Mouse (Mus musculus) kidney, adult 9 months (tissue): Measurements from ENCODE around the gene Rbfox1.

Experiments
- DNase-seq: peaks from one replicate; pipeline ENCODE4 v3.0.0; 2022

The Rbfox1 gene

DNA sequence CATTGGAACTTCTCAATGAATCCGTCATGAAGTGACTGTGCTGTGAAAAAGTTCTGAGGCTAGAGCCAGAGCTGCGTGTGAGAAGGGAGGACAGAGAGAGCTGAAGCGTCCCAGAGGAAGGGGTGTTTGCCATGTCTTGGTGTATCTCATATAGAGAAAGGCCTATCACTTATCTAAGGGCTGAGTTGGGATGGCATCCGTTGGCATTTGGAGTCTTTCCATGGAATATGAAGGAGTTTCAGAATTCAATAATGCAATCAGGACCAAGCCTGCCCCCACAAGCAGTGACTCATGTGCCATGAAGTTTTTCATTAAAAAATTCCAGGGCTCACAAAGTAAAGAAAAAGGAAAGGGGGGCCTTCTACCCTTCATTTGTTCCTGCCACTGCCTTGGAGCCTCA, 112.0 kb downstream of the Rbfox1 start:
- DNase-seq, result no peak

DNA sequence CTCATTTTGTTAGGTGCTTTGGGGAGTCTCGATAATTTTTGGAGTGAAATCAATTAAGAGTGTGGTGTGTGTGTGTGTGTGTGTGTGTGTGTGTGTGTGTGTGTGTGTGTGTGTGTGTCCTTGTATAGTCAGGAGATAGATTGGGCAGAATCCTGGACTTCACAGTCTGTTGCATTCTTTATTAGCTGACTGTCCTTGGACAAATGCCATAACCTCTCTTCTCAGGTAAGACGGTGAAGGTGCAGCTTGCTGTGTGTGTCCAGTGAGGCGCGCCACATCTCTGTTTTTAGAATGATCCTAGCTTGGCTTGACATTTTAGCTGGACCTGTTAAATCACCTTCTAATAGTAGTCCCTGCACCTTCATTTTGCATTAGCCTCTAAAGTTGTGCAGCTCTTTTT, 112.5 kb downstream of the Rbfox1 start:
- peak; percentile 85 for DNase-seq

DNA sequence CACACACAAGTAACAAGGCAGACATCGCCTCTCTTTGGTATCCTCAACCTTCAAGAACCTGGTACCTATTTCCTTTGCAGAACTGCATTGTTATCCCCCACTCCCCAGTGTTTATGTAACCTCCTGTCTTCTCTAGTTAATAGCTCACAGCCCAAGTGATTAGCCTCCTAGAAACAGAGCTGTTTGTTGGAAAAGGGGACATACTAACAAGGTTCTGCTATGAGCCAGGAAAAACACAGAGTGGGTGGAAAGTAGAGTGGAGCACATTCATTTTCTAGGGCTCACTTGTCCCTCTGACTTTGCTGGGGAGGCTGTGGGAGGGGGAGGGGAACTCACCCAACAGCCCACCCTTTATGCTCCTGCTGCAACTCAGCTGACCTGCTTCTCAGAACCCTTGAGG, 114.9 kb downstream of the Rbfox1 start:
- DNase-seq, result peak; percentile 82

DNA sequence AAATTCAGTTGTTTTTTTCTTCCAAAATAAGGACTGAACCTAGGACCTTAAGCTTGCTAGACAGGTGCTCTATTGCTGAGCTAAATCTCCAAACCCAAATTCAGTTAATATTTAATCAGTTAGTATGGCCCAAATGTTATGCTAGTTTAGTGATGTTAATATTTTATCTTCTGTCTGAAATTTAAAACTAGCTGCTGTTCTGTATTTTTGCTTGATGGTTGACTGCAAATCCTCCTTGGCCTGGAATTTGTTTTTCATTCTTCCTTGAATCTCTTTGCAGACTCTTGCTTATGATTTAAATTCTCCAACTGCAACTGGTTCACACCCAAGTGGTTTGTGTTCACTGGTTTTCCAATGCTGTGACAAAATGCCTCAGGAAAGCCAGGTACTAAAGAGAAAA, 121.8 kb downstream of the Rbfox1 start:
- peak; percentile 72 for DNase-seq

DNA sequence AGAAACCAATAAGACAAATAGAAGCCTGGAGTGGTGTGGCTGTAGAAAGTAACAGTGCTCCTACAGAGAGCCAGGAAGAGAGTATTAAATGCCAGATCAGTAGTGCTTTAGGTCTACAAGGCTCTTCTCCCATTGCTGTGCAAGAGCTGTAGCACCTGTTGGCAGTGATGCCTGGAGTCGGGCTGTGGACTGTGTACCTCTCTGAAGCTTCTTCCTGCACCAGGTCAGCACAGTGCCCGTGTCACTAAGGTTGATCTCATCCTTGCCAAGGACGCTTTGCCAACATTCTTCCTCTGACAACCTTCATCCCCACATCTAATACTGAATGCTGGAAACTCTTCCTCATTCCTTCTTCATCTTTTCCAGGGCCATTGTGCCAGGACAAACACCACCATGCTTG, 127.7 kb downstream of the Rbfox1 start:
- DNase-seq, result peak; percentile 65

DNA sequence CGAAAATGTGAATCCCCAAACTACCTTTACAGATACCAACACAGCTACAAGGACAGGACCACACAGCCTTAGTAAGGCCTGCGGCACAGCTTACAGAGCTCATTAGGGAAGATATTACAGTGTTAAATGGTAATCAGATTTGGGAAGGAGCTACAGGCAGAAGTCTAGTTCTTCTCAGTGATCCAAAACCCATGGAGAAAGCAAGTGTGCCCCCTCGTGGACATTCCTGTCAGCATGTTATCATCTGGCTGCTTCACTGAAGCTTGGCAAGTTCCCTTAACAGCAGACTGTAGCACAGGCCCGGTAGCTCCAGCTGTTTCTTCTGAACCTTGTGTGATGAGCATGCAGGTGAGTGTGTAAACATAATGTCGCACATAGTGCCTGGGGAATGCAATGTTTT, 133.5 kb downstream of the Rbfox1 start:
- DNase-seq, result peak; percentile 92

DNA sequence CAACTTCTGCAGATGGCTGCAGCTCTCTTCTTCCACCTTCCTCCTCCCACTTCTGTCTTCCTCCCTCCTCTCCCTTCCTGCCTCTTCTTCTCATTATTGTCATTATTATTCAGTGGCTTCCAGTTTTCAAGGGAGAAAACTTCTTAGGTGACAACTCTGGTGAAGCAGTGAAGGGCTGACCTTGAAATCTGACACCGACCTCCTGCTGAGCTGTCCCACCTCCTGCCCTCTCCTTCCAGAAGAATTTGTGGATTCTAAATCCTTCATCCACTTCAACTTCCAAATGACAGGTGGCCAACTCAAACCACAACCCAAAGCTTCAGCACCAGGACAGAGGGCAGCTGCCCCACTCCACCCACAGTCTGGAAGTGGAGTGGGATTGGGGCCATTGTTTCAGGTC, 134.2 kb downstream of the Rbfox1 start:
- no peak for DNase-seq

DNA sequence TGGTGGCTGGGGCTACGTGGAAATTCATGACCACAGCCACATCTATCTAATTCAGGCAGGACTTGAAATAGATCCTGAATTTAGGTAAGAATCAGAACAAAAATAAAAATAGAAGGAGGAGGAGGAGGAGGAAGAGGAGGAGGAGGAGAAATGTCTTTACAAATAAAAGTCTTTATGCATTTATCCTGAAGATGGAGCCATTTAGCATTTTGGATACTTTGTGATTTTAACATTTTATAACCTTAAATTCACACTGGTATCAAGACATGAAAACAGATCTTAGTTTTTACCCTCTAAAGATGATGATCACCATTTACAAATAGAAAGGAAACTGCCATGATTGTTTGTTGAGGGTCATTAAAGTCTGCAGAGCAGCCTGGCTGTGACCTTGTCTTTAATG, 146.1 kb downstream of the Rbfox1 start:
- no peak for DNase-seq

DNA sequence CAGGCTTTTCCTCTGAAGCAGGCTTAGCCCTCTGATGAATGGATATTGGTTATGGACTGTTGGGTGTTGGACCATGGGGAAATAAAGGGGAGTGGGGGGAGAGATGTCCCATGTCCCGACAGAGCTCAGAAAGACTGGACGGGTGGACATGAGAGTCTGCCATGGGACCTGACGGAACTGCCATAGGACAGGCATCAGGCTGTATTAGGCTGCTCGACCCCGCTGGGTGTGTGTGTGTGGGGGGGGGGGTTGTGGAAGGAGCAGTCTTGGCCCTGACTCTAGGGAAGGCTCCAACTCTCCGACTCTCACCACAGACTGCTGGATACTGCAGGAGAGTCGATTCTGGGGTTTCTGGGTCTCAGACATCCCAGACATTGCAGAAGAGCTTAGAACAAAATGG, 147.4 kb downstream of the Rbfox1 start:
- no peak for DNase-seq

DNA sequence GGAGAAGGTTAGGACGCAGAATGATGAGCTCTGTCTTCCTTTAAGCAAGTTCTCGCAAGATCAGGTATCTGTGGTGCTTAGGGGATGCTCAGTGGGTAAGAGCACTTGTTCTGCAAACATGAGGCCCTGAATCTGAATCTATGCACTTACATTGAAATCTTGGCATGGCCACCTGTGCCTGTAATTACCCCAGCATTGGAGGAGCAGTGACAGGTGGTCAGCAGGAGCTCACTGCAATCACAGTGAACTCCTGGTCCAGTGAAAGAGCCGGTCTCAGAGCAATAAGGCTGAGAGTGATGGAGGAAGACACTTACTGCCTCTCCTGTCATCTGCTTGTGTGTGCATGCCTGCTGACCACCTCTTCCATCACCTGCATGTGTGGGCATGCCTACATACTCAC, 149.7 kb downstream of the Rbfox1 start:
- no peak for DNase-seq

DNA sequence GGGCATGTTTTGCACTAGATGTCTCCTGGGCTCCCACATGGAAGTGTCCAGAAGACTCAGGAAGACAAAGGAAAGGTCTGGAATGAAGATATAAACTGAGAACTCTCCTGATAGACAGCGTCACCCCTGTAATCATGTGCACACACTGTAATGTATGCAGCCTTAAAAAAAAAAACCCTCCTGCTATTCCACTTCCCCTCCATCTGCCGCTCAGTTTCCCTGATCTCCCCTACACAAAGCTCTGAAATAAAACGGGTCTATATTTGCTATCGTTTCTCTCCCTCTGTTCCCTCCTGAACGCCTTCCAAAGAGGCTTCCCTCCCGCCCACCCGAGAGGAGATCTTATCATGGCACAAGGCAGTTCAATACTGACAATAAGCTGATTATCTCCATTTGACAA, 151.9 kb downstream of the Rbfox1 start:
- no peak for DNase-seq

DNA sequence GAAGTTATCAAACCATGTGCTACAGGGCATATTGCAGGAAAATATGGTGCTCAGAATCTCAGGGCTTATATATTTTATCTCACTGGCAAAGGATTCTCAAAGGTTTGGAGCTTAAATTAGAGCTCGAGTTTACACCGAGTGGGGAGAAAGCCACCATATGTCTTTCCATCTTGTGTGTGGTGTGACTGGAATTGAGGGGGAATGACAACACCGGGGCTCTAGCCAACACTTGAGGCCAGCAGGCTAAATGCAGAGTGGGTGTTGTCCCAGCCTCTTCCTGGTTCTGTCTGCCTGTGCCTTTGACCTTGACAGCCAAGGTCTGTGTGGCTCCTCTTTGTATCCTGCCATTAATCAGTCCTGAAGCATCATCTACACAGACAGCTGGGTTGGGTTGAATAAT, 157.6 kb downstream of the Rbfox1 start:
- DNase-seq, result no peak

DNA sequence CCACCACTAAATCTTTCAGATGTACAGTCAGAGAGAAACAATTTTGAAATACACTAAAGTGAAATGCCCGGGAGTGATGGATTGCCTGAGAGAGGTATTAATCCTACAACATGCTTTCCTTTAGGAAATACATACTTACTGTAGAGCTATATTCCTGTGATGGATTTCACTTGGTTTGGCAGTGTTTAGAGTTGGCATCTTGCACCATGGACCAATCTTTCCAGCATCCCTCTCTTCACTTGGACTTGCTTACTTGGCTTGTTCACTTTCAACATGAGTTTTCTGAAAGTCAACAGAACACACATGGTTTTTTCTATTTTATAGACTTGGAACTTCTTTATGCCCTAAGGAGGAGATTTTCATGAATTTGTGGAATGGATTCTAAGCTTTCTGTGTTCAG, 163.4 kb downstream of the Rbfox1 start:
- DNase-seq, result no peak

DNA sequence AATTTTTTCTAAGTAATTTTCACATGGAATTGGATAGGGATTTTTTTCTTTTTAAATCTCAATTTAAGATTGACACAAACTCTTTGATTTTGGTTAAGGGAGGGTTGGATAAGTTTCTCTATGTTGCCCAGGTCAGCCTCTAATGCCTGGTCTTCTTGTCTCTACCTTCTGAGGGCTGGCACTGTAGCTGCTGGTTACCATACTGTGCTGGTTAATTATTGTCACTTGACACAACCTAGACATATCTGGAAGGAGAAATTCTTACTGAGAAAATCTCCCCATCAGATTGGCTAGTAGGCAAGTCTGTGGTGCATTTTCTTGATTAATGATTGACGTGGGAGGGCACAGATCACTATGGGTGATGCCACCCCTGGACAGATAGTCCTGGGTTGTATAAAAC, 177.3 kb downstream of the Rbfox1 start:
- DNase-seq, result peak; percentile 6

DNA sequence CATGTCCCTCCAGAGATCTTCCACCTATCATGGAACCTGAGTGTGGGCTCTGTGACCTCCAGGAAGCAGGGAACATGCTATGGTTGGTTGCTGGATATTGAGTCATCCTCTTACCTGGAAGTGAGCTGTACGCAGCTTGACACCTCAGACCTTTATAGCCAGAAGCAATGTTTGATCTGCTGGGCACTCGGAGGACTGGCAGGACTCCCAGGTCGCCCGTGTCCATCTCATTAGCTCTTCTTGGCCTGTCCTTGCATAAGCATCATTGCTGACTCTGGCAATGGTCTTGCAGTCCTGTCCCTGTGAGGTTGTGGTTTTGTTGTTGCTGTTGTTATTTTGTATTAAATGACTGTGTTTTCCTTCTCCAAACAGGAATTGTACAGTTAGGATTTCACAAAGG, 180.3 kb downstream of the Rbfox1 start:
- DNase-seq, result no peak

DNA sequence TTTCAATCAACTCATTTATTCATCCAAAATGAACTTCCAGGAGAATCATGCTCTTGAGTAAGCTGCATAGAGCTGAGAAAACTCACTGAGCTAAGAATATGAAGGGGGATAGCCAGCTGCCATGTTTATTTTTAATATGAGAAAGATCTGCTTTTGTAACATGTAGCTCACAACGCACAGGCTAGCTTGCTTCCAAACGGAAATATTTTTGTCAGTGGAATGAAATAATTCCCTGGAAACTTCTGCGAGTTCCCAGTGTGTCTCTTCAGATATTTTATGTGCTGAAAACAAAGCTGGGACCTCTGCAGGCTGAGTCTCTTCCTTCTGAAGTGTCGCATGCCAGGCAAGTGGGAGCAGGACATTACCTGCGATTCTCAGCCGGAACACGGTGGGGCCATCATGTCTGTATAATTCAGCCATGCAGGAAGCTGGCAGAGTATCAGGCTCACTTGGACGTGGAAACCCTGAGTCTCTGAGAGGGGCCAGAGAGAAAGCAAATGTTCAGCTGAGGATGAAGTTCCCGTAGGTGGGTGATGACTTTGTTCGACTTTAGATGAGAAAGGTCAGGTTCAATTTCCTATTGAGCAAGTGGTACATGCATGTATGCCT, 190.4 kb downstream of the Rbfox1 start:
- DNase-seq, result no peak

DNA sequence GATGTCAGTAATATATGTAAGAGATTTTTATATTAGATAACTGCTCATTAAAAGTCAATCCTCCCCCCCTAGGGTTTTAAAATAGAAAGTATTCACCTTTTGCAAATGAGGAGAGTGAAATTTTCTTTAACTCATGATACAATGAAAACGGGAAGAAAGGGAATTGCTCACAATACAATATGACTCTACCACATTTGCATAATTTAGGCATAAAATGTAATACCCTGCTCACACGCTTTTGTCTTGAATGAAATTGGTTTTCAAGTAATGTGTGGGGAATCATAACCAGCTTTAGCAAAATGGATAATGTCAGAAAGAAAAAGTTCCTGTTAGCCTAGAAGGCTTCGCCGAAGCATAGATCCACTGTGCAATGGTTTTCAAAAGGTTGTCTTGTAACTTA, 193.9 kb downstream of the Rbfox1 start:
- no peak for DNase-seq

DNA sequence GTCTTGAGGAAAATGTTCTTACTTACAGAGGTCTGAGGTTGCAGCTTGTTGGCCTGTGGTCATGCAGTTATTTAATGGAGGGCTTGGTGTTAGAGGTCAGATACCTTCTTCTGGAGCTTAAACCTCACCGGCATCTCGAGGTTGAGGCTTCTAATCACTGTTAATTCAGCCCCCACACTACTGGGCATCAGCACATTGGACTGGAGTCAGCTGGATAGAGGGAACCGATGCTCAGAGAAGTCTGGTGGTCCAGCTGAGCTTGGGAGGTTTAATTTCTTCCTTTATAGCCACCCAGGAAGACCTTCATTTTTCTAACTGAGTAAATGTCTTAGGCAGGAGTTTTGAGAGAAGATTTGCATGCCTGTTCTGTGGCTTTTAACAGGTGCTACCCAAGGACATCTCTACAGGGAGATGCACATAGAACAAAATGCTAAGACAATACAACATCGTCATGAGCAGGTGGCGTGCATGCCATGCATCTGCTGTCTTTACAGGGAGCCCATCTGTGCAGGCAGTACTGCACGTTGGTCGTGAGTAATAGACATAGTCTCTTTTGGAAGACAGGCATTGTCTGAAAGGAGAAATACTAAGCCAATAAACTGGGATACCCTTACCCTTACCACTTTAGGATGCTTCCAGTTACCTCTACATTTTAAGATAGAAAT, 199.7 kb downstream of the Rbfox1 start:
- no peak for DNase-seq

DNA sequence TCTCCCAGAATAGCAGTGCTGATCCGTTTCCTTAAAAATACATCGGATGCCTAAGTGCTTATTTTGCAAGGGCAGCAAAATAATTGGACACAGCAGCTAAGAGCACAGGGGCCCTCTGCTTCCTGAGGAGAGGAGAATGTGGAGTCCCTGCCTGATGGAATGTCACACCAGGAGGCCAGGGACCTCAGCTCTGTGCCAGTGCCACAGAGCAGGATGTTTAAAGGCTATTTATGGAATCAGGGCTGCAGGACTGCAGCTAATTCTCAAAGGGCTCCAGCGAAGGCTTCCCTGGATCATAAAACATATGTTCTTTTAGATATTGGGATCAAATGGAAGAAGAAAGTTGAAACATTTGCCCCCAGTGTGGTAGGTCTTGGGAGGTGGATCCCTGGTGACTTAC, 201.0 kb downstream of the Rbfox1 start:
- DNase-seq, result no peak

DNA sequence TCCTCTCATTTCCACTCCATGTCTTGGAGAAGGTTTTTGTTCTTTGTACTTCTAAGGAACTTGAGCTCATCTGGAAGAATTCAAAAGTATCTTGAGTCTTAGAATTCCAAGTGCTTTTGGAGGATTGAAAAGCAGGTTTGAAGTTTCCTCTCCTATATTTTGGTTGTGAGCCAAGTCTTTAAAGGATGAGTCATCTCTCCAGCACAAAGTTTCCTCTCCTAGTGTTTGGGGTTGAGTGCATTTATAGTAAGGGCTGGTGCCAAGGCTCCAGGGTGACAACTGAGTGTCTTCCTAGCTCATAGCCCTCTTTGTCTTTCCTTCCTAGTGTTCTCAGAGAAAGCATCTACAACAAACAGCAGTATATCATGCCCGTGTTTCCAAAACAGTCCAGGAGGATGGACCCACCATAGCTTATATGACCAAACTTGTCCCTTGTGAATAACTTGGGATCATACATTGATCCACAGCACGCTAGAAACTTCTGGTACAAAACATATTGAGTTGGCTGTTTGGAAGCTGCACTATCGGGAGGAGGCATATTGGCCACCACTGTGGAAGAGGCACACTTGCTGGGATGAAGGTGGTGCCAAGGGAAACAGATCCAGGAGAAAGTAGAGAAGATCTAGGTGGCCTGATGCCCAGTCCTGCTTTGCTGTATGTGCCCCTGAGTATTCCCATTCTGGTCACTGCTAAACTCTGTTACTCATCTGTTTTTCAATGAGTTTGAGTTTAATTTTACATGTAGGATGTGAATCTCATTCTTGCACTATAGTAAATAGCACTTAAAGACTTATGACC, 206.4 kb downstream of the Rbfox1 start:
- no peak for DNase-seq

DNA sequence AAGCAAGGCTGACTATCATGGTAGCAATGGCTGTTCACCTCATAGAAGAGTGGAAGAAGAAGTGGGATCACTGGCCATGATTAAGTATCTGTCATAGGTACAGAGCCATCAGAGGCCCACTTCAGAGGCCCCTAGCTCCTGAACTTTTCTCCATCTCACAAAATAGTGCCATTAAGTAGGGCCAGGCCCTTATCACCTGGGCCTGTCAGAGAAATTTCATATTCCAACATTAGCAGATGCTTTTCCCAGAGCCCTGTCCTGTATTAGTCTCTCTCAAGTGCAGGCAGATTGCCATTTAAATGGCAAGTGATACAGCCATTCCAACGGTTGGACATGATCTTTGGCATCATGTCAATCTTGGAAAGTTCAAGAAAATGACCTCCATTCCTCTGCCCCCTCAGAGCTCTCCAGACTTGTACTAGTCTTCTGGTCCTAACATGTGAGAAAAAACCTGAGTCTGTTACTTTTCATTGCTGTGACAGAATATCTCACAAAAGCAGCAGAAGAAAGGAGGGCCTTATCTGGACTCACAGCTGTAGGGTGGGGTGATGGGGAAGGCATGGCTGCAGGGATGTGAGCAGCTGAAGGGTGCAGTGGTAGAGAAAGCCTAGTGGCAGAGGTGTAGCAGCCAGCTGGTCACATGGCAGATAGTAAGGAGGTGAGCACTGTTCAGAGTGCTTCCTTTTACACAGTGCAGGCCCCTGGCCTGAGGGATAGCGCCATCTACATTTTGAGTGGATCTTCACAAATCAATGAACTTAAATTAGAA, 210.6 kb downstream of the Rbfox1 start:
- no peak for DNase-seq

DNA sequence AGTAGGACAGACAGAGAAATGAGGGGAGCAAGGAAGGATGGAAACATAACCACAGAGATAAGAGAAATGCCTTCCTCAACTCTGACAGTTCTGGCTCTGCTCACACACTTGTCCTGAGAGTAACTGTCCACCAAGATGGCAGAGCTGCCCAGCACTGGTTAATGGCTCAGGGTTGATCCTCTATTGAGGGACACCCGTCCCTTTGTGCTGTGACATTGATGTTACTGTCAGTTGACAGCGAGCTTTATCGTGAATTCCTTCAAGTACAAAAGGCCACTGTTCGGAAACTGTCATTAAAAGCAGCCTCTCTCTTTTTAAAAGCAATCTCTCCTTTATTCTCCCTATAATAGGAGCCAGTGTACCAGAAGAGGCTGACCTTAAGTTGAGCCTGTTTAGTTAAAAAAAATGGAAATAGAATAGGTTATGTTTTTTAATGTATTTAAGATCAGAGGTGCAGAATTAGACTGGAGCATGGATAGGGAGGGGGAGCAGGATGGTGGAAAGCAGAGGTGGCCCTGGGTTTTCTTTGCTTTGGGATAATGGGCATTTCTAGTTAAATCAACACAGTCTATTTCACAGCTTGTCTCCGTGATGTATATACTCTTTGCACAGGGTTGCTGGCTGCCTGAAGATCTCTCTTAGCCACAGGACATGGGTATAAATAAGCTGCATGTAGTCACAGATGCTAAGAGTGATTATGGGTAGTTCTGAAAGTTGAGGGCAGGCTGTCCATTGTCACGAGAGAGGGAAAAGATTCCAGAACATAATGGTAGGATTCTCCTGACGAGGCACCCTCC, 212.3 kb downstream of the Rbfox1 start:
- DNase-seq, result no peak

DNA sequence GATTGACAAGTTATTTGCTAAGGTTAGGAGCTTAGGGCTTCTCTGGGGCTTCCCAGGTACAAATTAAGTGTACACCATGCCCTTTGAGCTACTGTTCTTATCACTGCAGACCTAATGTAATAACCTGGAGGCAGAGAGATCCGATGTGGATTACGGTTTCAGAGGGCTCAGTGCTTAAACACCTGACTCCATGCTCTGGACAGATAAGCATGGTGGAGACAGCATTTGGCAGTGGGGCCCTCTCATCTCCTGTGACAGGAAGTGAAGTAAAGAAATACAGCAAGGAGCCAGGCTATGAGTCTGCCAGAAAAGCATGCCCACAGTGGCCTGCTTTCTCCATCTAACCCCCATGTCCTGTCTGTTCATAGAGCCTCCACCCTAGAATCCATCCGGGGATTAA, 213.0 kb downstream of the Rbfox1 start:
- DNase-seq, result no peak
